Mouse (Mus musculus) left cerebral cortex, adult 8-10 months (tissue): ENCODE measurements around the gene Stxbp3. TPM values are rescaled to one million over a fixed set of nuclear protein-coding genes. Genes with fewer than 3 reads are reported as not detected.
"Not testable (repeated sequence)": the region's sequence is repeated elsewhere in the genome, so short reads cannot be mapped to it uniquely, and the experiment has no call there.

ENCODE experiments used
- DNase-seq, 2 experiments: peaks; one replicate each; pipeline ENCODE4 v3.0.0; 2022; ENCODE audit warnings: low spot score in 2 of 2
- total RNA-seq, 4 experiments: library from RNA; stranded (reverse); gene quantifications; 2 replicates each; pipeline ENCODE4 v1.2.4; 2022

Stxbp3 gene
- total RNA-seq = 10 to 100 TPM; 25.3 to 32.4 (median 28.7) TPM

DNA sequence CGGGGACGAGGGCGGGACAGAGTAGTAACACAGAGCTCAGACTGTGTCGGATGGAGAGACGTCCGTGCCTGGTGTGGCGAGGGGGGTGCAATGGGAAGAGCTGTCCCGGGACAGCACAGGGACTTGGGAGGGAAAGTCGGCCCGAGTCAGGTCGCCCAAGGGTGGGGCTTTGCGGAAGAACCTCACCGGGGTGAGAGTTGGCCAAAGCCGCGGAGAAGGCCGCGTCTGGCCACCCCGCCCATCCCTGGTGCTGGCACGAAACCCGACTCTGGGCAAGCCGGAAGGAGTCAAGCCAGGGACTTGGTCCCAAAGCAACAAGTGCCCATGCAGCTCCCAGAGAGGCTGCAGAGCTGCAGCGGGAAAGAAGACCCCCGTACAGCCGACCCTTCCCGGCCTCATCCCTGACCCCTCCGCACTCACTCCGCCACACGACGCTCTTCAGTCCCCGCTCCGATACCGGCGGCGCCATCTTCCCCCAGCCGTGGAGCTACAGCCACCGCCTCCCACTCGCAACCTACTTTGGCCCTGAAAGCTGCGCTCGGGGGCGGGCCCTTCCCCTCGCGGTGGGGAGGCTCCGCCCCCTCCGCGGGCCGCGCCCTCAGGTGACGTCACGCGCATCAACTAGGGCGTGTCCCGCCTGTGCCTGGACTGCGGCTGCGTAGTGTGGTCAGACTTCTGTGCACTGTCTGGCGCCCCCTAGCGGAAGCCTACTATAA lies at the start of gene Stxbp3:
TSS of gene Stxbp3 (minus strand) at position 527 of the 716 bp plus-strand sequence.
- peak; percentile 92 to 98 for DNase-seq

GRCm38 (mm10) chr3:108889908-108890307 lies 49.6 kb upstream of the Stxbp3 start, which contains the start of gene Fndc7:
Fndc7 (minus strand) TSS chr3:108890008.
- no peak for DNase-seq

- DNase-seq = no peak
Measured at GRCm38 (mm10) chr3:108887618-108887975, 47.3 kb upstream of the Stxbp3 start.

- DNase-seq = no peak
Measured at GRCm38 (mm10) chr3:108886934-108887617, 46.8 kb upstream of the Stxbp3 start.

GRCm38 (mm10) chr3:108885686-108886530 lies 45.6 kb upstream of the Stxbp3 start:
- no peak for DNase-seq

DNA sequence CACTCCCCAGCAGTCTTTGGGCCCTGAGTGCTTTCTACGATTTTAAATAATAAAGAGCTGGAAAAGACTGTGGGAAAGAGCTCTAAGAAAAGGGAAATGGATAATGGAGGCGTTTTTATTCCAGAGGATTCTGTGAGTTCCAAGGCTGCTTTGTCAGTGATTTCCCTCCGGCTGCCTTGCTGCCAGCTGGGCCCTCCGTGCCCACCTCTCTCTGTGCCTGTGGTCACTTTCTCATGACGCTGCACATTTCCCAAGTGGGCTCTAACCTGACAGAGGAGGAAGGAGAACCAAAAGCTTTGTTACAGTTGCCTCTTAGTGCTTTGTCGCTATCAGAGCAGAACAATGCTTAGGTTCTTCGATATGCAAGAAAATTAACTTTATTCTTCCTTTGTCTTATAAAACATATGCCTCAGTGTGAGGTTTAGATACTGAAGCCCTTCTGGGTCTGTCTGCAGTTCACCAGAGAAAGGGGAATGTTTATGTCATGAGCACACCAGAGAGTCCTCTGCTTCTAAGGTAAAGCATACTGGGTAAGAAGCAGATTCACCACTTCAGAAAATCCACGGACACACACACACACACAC lies 44.5 kb upstream of the Stxbp3 start:
- DNase-seq = no peak

DNA sequence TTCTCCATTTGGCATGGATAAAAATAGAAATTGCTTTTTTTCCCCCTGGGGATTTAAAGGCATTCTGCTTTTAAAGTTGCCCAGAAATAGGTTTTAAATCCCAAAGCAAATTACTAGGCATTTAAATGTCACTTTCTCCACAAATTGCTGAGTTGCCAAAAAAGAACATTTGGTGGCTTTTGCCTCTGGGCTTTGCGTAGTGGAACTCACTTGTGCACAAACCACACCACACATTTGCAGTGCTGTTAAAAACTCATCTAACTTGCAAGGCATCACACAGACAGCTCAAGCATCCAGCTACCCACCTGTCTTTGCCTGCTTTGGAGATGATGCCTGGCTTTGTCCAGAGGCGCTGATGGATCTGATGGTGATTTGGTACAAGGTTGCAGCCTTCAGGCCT lies 42.7 kb upstream of the Stxbp3 start:
- DNase-seq = no peak

GRCm38 (mm10) chr3:108881873-108882272 lies 41.5 kb upstream of the Stxbp3 start:
- peak in 1 of 2 experiments; percentile 30 for DNase-seq

DNA sequence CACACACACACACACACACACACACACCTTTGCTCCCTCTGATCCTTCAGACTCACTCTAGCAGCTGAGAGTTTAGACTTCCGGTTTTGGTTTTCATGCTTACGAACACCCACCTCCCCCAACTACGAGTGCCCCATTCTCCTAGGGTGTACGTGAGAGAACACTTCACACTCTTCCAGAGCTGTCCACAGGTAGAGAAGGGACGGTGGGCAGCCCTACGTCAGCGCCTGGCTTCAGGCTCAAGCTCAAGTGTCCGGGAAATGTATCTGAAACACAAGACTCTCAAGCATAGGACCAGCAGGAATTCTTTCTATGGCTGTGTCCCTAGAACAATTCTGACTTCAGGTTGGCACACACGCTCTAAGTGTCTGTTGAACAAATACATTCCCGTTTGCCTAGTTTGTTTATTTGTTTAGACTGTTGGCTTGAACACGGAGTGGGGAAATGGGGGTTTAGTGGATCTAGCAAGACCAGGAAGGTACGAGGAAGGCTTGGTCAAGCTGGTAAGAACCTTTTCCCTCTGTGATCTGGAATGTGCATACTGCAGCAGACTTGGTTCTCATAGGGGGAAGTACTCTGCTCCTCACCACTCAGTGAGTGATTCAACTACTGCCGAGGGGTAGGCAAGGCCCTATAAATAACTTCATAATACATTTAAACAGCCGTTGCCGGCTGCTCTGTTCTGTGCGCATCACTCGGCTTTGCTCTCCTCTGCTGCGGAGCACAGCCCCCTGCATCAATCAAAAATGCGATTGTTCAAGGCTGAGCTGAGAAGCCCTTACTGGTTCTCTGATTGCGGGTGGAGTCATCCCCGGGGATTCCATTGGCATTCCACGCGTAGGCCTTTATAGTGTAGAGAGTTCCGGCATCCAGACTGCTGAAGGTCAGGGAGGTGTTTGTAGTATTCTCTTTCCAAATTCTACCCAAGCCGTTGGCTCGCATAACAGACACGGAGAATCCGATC lies 40.5 kb upstream of the Stxbp3 start:
- DNase-seq = peak; percentile 17 to 28

DNA sequence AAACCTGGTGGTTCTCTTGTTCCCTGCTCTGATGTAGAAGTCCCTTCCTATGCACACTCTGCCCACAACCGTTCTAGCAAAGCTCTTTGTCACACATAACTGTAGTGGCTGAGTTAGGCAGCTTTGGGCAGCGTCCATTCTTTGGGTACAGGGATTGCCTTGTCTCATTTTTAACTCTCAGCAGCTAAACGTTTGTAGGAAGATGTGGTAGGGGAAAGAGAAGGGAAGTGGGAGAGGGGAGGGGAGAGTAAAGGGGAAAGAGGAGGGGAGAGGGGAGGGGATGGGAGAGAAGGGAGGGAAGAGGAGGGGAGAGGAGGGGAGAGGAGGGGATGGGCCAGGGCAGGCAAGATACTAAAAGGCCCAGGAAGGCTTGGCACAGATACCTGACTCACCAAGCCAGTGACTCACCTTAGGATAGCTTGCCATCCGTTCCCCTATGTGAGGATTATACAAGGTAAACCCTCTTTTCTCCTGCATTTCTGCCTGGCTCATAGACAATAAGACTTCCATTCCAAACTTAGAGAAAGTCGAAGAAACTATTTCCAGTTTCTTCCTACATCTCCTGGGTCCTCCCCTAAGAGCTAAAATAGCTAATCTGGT lies 39.6 kb upstream of the Stxbp3 start:
- no peak for DNase-seq

DNA sequence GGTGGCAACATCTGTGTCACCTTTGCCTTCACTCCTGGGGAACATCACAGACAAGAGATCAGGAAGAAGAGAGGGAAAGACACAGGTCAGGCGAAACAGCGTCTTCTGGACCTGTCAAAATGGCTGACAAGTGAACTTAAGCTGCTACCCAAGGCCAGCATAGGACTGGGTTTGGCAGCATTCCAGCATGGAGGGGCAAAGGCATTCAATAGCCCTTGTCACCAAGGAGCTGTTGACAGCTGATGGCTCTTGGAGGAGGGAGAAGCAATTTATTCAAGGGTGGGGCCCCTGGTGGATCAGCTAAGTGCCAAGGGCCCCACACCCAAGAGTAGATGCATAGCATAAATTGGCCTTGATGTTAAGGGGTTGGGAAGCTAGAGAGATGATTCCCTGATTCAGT lies 38.8 kb upstream of the Stxbp3 start:
- DNase-seq = no peak

- DNase-seq = no peak
Measured at GRCm38 (mm10) chr3:108870631-108871030, 30.3 kb upstream of the Stxbp3 start.

- no peak for DNase-seq
Measured at GRCm38 (mm10) chr3:108867449-108867848, 27.1 kb upstream of the Stxbp3 start.

GRCm38 (mm10) chr3:108865676-108866075 lies 25.4 kb upstream of the Stxbp3 start:
- DNase-seq = no peak

DNA sequence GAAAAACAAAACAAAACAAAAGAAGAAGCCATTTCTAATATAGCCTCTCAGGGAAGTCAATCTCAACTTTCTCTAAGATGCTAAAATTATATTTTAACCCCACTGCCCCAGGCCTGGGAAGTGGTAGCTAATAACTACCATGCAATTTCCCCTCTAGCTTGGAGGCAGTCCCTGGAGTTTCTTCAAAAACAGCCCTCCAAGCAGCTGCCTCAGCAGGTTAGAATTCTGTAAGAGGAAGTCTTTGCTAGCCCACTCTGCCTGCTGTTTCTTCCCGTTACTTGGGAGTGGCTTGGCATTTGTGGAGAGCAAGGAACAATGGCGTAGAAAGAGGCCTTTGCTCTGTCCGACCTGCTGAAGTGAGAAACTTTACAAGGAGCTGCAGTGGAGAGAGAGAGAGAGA lies 24.8 kb upstream of the Stxbp3 start:
- DNase-seq = no peak

DNA sequence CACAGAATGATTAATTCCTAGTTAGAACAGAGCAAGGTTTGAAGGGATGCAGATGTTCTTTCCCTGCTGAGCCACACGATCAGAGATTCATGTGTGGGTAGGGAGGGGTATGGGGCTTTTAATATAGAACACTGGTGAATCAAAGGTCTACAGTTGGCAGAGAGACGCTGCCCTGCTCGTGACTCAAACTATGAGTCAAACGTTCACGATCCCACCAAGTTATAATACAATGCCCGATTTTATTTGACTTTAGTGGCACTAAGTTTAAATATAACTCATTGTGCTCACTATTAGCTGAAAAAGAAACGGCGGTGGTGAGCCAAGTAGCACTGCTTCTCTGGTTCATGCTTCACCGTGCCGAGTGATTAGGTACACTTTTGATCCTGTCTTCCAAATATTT lies 22.8 kb upstream of the Stxbp3 start:
- no peak for DNase-seq

- DNase-seq = not testable (repeated sequence)
Measured at GRCm38 (mm10) chr3:108862282-108862681, 22.0 kb upstream of the Stxbp3 start.

DNA sequence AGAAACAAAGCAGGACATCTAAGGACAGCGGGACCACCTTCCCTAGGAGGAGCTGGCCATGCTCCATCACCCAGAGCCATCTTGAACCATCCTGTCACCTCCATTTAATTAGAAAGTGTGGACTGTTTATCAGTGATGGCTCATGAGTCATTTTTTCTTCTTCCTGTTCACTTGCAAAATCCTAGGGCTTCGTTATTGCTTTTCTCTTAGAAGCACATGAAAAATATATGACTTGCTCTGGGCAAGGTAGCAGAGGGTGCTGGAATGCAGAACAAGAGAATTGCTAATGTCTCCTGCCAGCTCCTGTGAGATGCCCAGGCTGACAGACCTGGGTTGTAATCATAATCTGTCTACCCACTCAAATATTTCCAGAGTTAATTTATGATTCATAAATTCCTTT lies 20.5 kb upstream of the Stxbp3 start:
- DNase-seq = no peak

DNA sequence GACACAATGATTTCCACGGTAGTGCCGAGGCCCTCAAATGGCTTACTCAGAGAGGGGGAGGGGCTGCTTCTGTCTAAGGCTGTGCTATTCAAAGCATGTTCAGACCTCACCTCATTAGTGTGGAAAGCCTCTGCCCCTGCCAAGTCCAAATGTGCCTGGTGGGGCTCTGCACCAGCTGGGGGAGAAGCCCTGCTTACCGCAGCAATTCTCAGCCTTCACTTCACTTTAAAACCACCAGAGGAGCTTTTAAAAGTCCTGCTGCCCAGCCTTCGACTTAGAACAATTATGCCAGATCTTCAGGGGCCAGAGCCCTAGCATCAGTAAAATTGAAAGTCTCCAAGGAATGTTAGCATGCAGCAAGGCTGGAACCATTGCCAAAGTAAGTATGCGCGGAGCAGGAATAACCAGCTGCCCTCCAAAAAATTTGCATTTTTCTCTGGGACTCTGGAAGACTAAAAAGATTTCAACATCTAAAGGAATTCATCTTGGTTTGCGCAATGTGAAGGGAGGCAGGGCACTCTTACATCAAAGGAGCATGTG lies 18.0 kb upstream of the Stxbp3 start:
- DNase-seq = no peak

- DNase-seq = no peak
Measured at GRCm38 (mm10) chr3:108857714-108858113, 17.4 kb upstream of the Stxbp3 start.
